Mouse (Mus musculus) CH12.LX (cell line): ENCODE data around the gene Cym.

ENCODE experiments used
- BHLHE40 ChIP-seq: IDR thresholded peaks from 2 replicates; pipeline ENCODE4 v1.6.1; 2011; ENCODE audit warnings: mild to moderate bottlenecking, low read depth, low read length, improper control_type of control experiment
- CTCF ChIP-seq, 2 experiments: IDR thresholded peaks in 1 of 2; conservative IDR thresholded peaks in 1 of 2; 2 replicates each; pipeline ENCODE4 v1.5.1; 2011 to 2012; ENCODE audit warnings: low read depth in 2 of 2, low read length in 2 of 2, improper control_type of control experiment in 1 of 2, inconsistent platforms in 1 of 2, mild to moderate bottlenecking in 1 of 2, moderate library complexity in 1 of 2
- ETS1 ChIP-seq: conservative IDR thresholded peaks from 2 replicates; pipeline ENCODE4 v1.6.1; 2012; ENCODE audit warnings: low read depth, mild to moderate bottlenecking, inconsistent platforms, low read length, improper control_type of control experiment, moderate library complexity
- JUND ChIP-seq: conservative IDR thresholded peaks from 2 replicates; pipeline ENCODE4 v1.6.1; 2011; ENCODE audit warnings: low read depth, low read length, improper control_type of control experiment
- MEF2A ChIP-seq: IDR thresholded peaks from 2 replicates; pipeline ENCODE4 v1.6.1; 2014; ENCODE audit warnings: low read depth, mild to moderate bottlenecking, inconsistent platforms, low read length, improper control_type of control experiment, borderline replicate concordance
- TBP ChIP-seq: conservative IDR thresholded peaks from 2 replicates; pipeline ENCODE4 v1.6.1; 2011; ENCODE audit warnings: low read depth, low read length, improper control_type of control experiment

DNA sequence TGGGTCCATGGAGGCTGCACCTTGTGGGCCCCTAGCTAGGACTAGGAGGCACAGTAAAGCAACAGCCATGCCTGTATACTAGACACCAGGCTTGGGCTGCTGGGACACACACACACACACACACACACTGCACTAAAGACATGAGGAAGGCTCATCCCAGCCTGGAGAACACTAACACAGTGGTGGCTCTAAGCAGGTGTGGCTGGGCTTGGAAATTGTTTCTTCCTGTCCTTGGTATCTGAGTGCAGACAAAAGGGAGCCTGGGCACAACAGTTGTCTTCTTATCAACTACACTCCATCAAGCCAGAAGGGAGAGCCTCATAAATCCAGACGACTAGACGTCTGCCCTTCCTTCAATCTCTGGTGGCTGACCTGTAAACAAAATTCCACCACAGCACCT is 28.8 kb upstream of the Cym start:
- TF ChIP-seq JUND = no peak
- no peak for TF ChIP-seq BHLHE40
- TF ChIP-seq CTCF (conservative IDR thresholded peaks at IDR 0.05 in 1 of 2, IDR thresholded peaks at IDR 0.05 in 1 of 2; ENCODE audit: low read depth in 2 of 2, low read length in 2 of 2) = no peak
- TF ChIP-seq TBP = no peak
- no peak for TF ChIP-seq ETS1
- TF ChIP-seq MEF2A = no peak
